Mouse (Mus musculus) left cerebral cortex, adult 9 months (tissue): ENCODE measurements around the gene Malrd1.
"Not testable (repeated sequence)": the region's sequence is repeated elsewhere in the genome, so short reads cannot be mapped to it uniquely, and the experiment has no call there.

ENCODE experiments used
- DNase-seq, 2 experiments: peaks; one replicate each; pipeline ENCODE4 v3.0.0; 2022; ENCODE audit warnings: low spot score in 2 of 2

The Malrd1 gene

DNA sequence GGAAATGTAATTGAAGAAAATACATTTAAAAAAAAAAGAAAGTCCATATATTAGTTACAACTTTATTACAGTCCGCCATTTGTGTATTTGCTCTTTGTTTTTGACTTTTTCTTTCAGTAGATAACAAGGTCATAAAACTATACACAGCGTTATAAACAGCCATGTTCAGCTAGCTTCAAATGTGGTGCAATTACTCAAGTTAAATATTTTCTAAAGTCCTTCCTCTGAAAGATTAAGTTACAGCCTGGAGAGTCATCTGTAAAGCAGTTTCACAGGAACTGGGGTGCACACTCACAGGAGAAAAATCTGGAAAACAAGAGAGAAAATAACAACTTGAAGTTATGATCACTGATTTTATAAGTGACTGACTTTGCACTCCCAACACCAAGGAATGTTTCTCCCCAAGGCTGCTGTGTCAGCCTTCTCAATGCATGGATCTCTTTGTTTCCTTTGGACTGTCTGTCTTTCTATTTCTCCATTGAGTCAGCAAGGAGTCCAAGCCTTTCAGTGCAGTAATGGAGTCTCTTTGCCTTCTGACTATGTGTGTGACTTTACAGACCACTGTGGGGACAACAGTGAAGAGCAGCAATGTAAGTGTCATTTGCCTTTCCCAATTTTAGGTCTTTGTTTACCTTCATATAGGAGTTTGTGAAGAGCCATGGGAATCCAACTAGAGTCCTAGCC, at the start of gene Malrd1:
Gene Malrd1, plus strand, starts transcription at position 239 of the 684 bp plus-strand sequence.
- DNase-seq = no peak

DNA sequence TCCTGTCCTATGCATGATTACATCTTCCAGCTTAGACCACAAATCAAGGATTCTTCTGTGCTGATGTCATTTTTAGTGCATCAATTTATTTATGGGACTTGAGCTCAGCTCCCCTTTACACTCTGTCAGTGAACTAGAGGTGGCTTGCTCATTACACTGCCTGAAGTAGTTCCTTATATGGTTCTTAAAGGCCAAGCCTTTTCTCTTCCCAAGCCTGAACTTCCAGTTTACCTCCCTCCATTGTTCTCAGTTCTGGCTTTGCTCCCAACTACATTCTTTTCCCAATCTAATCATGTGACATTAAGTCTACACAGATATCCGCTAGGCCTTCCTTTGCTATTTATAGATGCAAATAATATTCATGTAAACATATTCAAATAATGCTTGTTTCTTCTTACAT, 12.4 kb downstream of the Malrd1 start:
- DNase-seq = no peak

DNA sequence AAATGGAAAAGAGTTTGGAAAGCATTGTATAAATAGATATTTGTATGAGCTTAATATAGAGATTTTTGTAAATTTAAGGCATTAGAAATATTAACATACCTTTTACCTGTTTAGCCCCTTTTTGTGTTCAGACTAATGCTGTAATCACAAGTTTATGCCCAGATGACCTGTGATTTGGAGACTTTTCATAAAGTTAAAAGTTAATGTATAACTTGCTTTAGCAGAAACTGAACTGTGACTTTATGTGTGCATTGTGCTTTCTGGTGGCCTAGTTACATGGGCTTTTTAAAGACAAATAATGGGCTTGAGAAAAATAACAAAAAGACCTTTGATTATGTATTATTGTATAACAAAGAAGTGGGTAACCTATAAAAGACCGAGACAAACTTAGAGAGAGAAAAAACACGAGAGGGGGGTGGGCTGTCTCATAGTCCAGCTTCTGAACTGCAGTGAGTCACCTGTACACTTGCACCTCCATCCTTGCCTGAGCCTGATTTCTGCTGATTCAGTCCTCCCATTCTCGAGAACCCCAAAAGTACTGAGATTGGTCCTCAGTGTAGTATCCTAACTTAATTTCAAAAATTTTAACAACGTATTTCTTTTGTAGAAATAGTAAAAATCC, 87.2 kb downstream of the Malrd1 start:
- DNase-seq = no peak

DNA sequence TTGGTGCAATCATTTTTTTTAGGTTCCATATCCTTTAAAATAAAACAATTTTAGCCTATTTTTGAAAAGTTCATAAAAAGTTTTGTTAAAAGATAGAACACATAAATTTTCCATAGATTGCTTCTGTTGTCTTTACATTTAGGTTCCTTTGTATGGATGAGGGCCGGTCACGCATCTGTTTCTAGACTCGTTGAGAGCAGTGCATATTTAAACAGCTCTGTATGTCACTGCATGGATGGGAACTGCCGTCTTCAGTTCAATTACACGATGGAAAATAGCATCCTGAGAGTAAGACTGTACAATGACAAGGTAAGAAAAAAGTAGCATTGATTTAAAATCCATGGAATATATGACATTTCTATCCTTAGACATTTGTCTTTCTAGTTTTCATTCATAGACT, 87.7 kb downstream of the Malrd1 start:
- DNase-seq = no peak

DNA sequence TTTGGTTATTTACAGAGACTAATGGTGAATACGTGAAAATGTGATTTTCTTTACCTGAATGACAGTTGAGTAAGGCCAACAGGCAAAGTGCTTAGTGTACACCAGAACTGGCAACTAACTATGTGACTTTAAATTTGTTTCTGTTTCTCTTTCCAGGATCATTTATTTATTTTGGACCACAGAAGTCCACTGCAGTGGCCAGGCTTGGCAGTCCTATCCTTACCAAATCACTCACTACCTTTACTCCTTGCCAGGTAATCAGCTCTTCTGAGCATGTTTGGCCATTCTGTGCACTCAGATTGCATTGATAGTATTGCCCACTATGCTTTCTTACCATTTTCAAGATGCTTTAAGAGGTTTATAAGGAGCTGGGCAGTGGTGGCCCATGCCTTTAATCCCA, 109.5 kb downstream of the Malrd1 start:
- DNase-seq = no peak

DNA sequence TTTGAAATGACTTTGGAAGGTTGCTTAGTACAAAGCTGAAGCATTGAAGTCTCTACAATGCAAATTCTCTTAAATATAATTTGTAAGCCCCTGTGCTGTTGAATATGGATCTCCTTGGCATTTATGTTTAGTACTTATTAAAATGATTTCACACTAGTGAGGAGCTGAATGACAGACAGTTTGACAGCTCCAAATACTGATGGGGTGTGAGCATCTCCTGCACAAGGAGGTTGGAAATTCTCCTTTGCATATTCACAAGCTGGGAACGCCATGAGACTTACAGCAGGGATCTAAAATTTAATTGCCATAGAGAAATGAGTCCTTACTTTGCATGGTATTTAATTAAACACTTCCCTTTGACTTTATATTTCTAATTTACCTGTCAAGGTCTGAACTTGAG, 117.6 kb downstream of the Malrd1 start:
- DNase-seq = no peak

DNA sequence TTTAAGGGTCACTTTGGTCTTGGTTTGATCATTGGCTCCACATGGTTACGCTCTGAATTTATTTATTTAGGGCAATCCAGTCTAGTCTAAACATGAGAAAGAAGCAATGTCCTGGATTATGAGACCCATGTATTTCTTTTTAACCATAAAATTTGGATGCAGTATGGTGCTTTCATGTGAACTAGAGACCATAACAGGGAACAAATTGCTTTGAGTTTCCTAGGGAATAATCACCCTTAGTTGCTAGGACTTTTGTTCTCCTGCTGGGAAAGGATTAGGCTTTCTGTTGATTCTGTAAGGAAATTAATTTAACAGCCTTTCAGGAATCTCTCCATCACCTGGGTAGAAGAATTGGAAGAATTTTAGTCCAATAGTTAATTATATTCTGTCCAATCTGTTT, 130.1 kb downstream of the Malrd1 start:
- no peak for DNase-seq

DNA sequence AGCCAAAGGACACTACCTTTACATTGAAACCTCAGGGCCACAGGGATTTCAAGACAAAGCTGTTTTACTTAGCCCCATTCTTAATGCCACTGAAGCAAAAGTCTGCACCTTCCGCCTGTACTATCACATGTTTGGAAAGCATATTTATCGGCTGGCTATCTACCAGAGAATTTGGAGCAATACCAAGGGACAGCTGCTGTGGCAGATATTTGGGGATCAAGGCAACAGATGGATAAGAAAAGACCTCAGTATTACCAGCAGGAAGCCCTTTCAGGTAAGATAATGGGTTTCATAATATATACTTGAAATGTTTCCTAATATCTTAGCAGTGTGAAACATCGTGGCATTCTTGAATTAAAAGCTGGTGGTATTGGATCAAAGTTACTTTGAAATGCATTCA, 176.7 kb downstream of the Malrd1 start:
- no peak for DNase-seq

DNA sequence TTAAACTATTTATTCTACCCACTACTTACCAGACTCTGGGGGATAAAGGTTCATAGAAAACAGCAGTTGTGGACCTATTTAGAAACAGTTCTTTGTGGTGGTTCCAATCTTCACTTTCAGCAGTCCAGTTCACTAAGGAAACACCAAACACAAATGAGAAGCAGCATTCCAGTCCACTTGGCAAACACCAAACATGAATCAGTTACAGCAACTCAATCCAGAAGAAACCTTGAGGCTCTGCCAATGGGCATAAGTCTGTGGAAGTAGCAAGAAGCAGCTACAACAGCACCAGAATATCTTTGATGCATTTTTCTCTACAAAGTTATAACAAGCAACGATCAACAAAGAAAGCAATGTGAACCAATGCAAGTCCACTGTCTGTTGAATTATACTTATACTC, 214.7 kb downstream of the Malrd1 start:
- peak; percentile 10 to 30 for DNase-seq

DNA sequence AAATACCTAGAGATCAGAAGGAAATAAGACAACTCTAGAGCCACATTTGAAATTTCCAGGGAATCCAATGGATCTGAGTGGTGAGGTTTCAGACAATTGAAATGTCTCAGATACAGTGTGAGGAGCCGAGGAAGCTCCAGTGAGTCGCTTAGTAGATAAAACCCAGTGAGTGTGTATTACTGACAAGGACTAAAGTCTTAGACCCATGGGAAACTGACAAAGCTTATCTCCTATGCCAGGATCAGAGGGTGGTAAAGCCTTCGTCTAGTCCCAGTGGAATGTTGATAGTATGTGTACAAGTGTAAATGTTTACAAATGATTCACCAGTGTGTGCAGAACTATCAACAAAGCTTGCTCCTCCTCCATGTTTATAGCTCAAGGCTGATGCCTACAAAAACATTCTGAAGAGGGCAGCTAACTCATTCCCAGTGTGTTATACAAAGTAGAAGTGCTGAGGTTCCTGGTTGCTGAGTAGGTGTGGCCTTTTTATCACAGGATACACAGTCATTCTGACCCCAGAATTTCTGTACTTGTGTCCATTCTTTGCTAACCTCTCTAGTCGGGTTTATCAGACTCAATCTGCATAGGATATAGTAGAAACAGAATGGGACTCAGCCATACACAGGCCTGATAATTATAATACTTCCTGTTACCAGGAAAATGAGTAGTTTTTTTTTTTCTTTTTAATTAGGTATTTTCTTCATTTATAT, 218.9 kb downstream of the Malrd1 start:
- DNase-seq = no peak

DNA sequence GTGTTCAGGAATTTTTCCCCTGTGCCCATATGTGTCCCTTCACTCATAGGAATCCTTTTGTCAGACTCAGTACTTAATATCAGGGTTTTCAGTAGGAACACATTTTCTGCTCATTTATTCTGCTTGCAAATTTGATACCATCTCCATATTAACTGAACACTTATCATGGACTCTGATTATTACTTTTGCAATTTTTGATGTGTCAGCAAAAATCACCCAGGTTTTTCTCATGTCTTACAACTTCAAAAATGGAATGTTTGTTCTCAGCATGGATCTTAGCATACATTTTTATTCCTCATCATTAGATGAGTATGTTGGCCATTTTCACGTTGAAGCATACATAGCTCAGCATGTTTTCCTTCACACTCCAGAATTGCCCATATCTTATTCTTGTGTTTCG, 258.5 kb downstream of the Malrd1 start:
- no peak for DNase-seq

DNA sequence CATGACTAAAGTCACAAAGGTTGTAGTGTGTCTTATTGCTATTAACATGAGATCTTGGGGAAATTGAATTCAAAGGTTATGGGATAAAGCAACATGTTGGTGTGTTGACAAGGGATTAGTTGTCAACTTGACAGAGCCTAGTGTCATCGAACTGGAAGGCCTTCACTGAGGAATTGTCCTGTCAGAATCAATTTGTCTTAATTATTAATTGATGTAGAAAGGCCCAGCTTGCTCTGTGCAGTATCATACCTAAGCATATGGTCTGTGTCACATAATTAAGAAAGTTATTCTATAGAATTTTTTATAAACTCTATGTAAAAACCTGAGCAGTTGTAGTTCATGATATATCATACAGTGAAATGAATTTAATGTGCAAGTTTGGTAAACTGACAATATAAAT, 289.4 kb downstream of the Malrd1 start:
- no peak for DNase-seq

DNA sequence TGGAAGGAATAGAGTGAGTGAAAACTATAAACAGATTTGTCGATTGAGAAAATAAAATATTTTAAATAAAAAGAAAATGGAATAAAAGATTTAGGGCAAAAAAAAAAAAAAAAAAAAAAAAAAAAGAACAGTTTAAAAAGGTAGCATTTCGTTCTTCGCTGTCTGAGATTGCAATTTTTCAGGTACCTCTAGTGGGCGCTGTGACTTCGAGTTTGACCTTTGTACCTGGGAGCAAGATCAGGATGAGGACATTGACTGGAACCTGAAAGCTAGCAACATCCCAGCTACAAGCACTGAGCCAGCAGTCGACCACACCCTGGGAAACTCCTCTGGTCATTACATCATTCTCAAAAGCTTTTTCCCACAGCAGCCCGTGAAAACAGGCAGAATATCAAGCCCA, 343.1 kb downstream of the Malrd1 start:
- no peak for DNase-seq

DNA sequence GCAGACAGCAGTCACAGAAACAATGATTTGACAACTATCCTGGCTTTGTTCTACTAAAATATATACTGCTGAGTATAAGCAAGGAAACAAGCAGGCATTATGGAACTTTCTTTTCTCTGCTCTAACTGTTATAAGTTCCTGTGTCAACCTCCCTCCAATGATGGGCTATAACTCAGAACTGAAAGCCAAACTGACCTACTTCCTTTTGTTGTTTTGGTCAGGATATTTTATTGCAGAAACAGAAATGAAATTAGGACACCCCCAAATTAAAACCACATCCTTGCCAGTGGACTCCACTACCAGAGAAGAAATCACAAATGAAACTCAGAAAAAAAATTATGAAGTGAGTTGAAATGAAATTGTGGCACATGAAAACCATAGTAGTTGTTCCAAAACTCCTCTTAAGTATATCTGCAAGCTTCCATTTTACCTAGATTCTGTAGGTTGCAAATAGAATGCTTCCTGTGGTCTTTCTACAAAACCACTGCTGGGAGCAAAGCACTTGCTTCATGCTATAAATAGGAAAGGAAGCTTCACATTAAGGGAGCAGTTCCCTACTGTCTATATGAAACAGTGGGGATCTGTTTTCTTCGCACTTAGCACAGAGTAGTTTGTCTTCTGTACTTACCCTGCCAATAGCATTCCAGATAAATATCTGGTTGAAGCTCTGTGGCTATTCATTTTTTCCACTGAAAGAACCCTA, 367.3 kb downstream of the Malrd1 start:
- no peak for DNase-seq

DNA sequence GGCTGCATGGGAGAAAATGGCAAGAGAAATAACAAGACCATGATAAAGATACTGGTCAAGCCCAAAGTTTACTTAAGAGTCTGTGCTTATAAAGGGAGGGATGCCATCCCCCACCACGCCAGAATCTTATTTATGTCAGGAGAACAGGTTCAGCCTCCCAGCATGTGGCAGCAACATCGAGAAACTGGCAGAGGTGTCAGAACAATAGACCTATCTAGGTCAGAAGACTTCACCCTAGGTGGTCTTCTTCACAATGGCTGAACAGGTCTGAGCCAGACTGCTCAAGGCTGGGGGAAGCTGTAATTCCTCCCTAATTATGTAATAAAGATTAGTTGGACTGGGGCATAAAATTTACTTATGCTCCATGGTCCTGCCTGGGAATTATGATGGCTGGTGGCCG, 399.2 kb downstream of the Malrd1 start:
- no peak for DNase-seq

DNA sequence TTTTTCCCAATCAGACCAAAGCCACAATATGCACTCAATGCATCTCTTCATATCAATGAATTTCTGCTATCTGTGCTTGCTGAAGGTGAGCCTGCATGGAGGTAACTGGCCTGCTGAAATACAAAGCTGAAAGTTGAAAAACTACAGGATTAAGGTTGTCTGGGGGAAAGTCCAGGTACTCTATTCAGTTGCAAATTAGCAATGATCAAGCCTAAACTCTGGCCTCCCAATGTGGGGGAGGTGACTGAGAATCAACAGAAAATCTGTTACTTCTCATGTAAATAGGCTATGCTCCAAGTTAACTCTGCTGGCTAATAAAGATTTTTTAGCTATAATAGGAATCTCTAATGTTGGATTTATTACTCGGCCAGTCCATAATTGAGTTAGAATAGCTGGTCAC, 399.8 kb downstream of the Malrd1 start:
- DNase-seq = no peak

DNA sequence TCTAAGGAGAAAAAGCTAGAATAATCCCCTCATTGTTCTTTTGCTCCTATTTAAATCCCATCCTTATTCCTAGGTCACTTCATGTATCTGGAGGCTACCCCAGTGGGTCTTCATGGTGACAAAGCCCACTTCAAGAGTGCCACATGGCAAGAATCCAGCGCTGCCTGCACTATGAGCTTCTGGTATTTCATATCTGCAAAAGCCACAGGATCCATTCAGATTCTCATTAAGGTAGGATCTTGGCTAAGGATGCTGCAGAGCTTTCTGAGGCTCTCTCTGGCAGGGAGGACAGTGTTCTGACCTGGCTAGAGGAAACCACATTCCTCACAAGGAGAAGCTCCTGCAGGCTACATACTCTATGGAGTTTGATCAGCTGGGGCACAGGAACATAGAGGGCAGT, 405.2 kb downstream of the Malrd1 start:
- no peak for DNase-seq

DNA sequence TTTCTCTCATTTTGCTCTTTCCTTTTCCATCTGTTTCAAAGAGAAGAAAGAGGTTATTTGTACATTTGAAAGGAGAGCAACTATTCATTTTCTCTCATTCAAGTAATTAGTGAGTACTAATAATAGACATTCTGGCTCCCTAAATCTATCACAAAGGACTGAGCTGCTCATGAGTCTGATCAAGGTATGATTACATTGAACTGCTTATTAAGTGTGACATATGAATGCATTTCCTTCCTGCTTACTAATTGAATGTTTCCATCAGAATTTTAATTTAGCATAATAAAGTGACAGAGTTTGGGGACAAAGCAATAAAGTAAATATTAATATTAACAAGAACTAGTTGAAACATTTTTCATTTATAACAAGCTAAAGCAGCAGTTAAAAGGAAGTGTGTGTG, 405.6 kb downstream of the Malrd1 start:
- no peak for DNase-seq

DNA sequence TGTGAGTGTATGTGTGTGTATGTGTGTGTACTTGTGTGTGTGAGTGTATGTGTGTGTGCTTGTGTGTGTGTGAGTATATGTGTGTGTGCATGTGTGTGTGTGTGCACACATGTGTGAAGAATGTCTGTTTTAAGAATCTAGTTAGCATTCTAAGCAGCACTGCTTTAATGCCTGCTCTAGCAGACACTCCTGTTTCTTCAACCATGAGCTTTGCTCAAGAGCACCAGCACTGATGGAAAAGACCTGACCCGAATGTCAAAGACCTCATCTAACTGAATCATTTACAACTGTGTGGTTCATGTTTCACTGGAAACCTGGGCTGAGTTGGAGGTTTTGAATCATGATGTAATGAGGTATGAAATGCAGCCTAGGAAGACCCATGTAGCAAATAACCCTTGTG, 406.1 kb downstream of the Malrd1 start:
- DNase-seq = no peak

DNA sequence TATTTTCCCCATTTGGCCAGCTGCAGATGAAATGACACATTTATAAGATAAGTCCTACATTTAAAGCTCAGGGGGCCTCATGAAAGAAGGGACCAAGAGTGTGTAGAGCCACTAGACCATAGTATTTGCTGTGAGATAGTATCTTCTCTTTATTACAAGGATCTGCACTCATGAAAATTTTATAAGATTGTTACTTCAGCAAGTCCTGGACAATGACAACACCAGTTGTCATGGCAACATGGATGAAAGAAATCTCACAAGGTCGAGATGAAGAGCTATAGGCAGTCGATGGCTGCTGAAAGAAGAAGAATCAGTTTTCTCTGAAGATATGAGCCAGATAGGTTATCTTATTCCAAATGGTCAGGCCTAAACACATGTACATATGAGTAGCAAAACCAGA, 476.6 kb downstream of the Malrd1 start:
- no peak for DNase-seq

DNA sequence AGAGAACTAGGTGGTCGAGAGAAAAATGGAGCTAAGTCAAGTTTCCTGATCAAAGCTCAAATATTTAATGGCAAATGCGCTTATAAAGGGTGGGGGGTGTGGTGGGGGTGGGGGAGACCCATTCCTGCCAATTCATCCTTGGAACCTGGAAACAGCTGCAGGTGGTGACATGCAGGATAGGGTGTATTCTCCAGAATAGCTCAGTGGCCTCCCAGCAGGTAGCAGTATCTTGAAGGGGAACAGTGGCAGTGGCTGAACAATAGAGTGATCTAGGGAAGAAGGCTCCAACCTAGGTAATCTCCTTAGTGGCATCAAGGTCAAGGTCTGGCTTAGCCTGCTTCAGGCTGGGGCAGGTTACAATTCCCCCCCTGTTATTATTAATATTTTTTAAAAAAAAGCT, 490.8 kb downstream of the Malrd1 start:
- DNase-seq = not testable (repeated sequence)

DNA sequence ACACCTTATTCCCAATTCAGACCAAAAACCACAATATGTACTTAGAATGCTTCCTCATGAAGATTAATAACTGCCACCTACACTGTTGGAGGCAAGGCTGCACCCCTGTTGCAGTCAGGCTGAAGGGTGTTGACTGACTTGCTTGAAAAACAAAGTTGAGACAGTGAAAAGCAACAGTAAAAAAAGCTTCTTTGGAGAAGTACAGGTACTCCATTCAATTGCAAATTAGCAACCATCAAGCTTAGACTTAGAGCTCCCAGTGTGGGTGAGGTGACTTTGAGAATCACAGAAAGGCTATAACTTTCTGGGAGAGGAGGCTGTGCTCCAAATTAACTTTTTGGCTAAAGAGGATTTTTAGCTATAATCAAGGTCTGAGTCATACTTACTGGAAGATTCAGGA, 491.4 kb downstream of the Malrd1 start:
- not testable (repeated sequence) for DNase-seq

DNA sequence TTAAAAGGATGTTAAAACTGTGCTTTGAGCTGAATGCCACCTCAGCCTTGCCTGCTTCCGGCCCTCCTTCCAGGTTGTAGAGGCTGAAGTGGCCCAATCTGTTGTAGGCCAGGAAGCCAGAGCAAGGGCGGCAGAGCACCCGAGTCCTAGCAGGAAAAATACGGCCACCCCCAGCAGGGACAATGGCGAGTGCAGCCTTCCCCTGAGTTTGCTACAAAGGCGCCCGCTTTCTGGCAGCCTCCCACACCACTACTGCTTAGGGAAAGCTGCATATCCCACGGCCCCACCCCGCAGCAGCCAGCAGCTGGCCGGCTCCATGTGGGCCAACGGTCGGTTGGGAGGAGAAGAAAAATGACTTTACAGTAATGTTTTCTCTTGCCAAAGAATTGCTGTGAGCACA, 503.5 kb downstream of the Malrd1 start:
- no peak for DNase-seq
